Mouse (Mus musculus) heart, adult 2 months (tissue): ENCODE measurements around the gene Nfkbie. TPM values are rescaled to one million over a fixed set of nuclear protein-coding genes. Genes with fewer than 3 reads are reported as not detected.
A peak's percentile ranks its signal among the peaks of the same experiment; 100 is the strongest.

ENCODE experiments used
- DNase-seq, 2 experiments: peaks; one replicate each; pipeline ENCODE4 v3.0.0; 2021
- H3K27ac ChIP-seq: fragments of 200-600 bp; 2 replicates; pipeline ENCODE4 v1.8.1; 2022
- H3K27me3 ChIP-seq: fragments of 200-500 bp; 2 replicates; pipeline ENCODE4 v1.6.1; 2012; ENCODE audit warnings: mild to moderate bottlenecking, low read length, inconsistent platforms, mixed read lengths; ENCODE audit not compliant: control insufficient read depth, insufficient read depth
- H3K36me3 ChIP-seq: fragments of 200-500 bp; 2 replicates; pipeline ENCODE4 v1.6.1; 2012; ENCODE audit warnings: low read length, inconsistent platforms; ENCODE audit not compliant: control insufficient read depth, insufficient read depth
- H3K4me1 ChIP-seq: fragments of 200-500 bp; 2 replicates; pipeline ENCODE4 v1.6.1; 2011; ENCODE audit warnings: low read length; ENCODE audit not compliant: control insufficient read depth, insufficient read depth
- H3K4me3 ChIP-seq: fragments of 200-600 bp; 2 replicates; pipeline ENCODE4 v1.8.1; 2022
- H3K79me2 ChIP-seq: fragments of 200-500 bp; replicated peaks from 2 replicates; pipeline ENCODE4 v1.6.1; 2012; ENCODE audit warnings: mild to moderate bottlenecking, inconsistent platforms, low read length, moderate library complexity, mixed read lengths; ENCODE audit not compliant: control insufficient read depth, insufficient read depth
- H3K9ac ChIP-seq: fragments of 200-500 bp; 2 replicates; pipeline ENCODE4 v1.6.1; 2012; ENCODE audit warnings: low read depth, mild to moderate bottlenecking, control low read depth, inconsistent platforms, low read length, mixed read lengths
- CTCF ChIP-seq: fragments of 200-600 bp; IDR thresholded peaks from 2 replicates; pipeline ENCODE4 v1.8.1; 2022; ENCODE audit warnings: antibody characterized with exemption, mild to moderate bottlenecking, moderate library complexity
- EP300 ChIP-seq: fragments of 200-500 bp; IDR thresholded peaks from 2 replicates; pipeline ENCODE4 v1.6.1; 2011; ENCODE audit warnings: low read depth, low read length, control low read depth; ENCODE audit not compliant: insufficient read depth
- POLR2A ChIP-seq: fragments of 200-500 bp; IDR thresholded peaks from 2 replicates; pipeline ENCODE4 v1.6.1; 2011; ENCODE audit warnings: mild to moderate bottlenecking, low read depth, low read length, control low read depth; ENCODE audit not compliant: insufficient read depth
- WGBS: fragments of 180-500 bp; shearing (Covaris S2); methylation state at CpG from one replicate; pipeline ENCODE4 v1.1.7; 2018; 5-methylcytosine and 5-hydroxymethylcytosine counted together
- intact Hi-C: fragments of 180-260 bp; cut with DNase I; formaldehyde crosslinking; loops from one replicate; pipeline ENCODE4 v1.15.1; 2025
- polyA plus RNA-seq: library from polyadenylated mRNA; depleted of rRNA; stranded (reverse); fragments of >200 nt; gene quantifications from 2 replicates; pipeline ENCODE4 v1.2.3, GENCODE M21; 2012
- total RNA-seq, 2 experiments: library from RNA; stranded (reverse); gene quantifications; 2 replicates each; pipeline ENCODE4 v1.2.3; 2021

The Nfkbie gene
- total and polyA plus RNA-seq, 3 experiments, result 1.1 to 2.2 (median 1.1) TPM

- Histone ChIP-seq H3K4me1 (peaks cover 33% of the 10 kb centered on the region), H3K79me2 (no peaks in the 10 kb centered on the region), H3K27me3 (no peaks in the 10 kb centered on the region), H3K36me3 (no peaks in the 10 kb centered on the region), H3K4me3 (peak overlapping the region; percentile 30), H3K9ac (peak overlapping the region; percentile 67), H3K27ac (peak overlapping the region; percentile 81)
- DNase-seq, result peak; percentile 81 to 83
- TF ChIP-seq POLR2A, result peak; percentile 55; the same call in 1 of the 2 replicates
- peak; percentile 75 for TF ChIP-seq EP300
- TF ChIP-seq CTCF, result no peak
- intact Hi-C loops, result no loop called here
- WGBS, result 14% methylated on average over 16 of the region's 16 CpGs
Measured at GRCm38 (mm10) chr17:45591701-45592605, 36.5 kb downstream of the Nfkbie start.

- Histone ChIP-seq H3K36me3 (no peaks in the 10 kb centered on the region), H3K4me1 (peaks cover 35% of the 10 kb centered on the region), H3K4me3 (peak overlapping the region; percentile 30), H3K79me2 (no peaks in the 10 kb centered on the region), H3K27me3 (no peaks in the 10 kb centered on the region), H3K9ac (peak overlapping the region; percentile 67), H3K27ac (peak overlapping the region; percentile 81)
- 16% methylated on average over 8 of the region's 8 CpGs for WGBS
- TF ChIP-seq EP300 (no peak), CTCF (no peak), POLR2A (0 out of 2 replicates have a peak, but pooled peaks have one; percentile 8)
- DNase-seq, result peak; percentile 76 to 78
- intact Hi-C loops, result no loop called here
Measured at GRCm38 (mm10) chr17:45592606-45593431, 37.3 kb downstream of the Nfkbie start.

GRCm38 (mm10) chr17:45593479-45593878 is 38.0 kb downstream of the Nfkbie start:
- TF ChIP-seq CTCF (peak; percentile 27), POLR2A (no peak), EP300 (no peak)
- WGBS, result 39% methylated on average over 8 of the region's 8 CpGs
- Histone ChIP-seq H3K9ac (peak overlapping the region; percentile 37), H3K4me3 (peak overlapping the region; percentile 25; the same call in 1 of the 2 replicates), H3K27me3 (no peaks in the 10 kb centered on the region), H3K36me3 (no peaks in the 10 kb centered on the region), H3K27ac (peak overlapping the region; percentile 81), H3K4me1 (peaks cover 35% of the 10 kb centered on the region), H3K79me2 (no peaks in the 10 kb centered on the region)
- intact Hi-C loops, result no loop called here
- DNase-seq, result peak in 1 of 2 experiments; percentile 42

- WGBS, result 49% methylated on average over 8 of the region's 8 CpGs
- Histone ChIP-seq H3K9ac (peak overlapping the region; percentile 17), H3K27ac (no peak overlapping the region; the same call in 1 of the 2 replicates), H3K79me2 (no peaks in the 10 kb centered on the region), H3K36me3 (no peaks in the 10 kb centered on the region), H3K4me1 (peaks cover 37% of the 10 kb centered on the region), H3K27me3 (no peaks in the 10 kb centered on the region), H3K4me3 (peak overlapping the region; percentile 79)
- TF ChIP-seq CTCF (no peak), EP300 (no peak)
- peak in 1 of 2 experiments; percentile 26 for DNase-seq
- intact Hi-C loops, result no loop called here
Measured at GRCm38 (mm10) chr17:45594195-45594594, 38.7 kb downstream of the Nfkbie start.

- intact Hi-C loops, result no loop called here
- H3K4me1 ChIP-seq, result peaks cover 37% of the 10 kb centered on the region
- no peaks in the 10 kb centered on the region for H3K27me3 ChIP-seq
- H3K27ac ChIP-seq, result peak overlapping the region; percentile 94
- no peaks in the 10 kb centered on the region for H3K79me2 ChIP-seq
- TF ChIP-seq CTCF, result peak; percentile 26; the same call in 1 of the 2 replicates
- no peak for TF ChIP-seq EP300
- TF ChIP-seq POLR2A, result peak; percentile 75
- WGBS, result under 1% methylated on average over 58 of the region's 58 CpGs
- no peaks in the 10 kb centered on the region for H3K36me3 ChIP-seq
- peak overlapping the region; percentile 63 for H3K9ac ChIP-seq
- H3K4me3 ChIP-seq, result peak overlapping the region; percentile 79
- DNase-seq, result peak; percentile 90 to 91
Measured at GRCm38 (mm10) chr17:45594881-45595735, 39.6 kb downstream of the Nfkbie start.
